Mouse (Mus musculus) midbrain, postnatal 0 days (tissue): ENCODE measurements at regions not wholly inside any gene's neighbourhood (a gene's known extent, or its start where the extent isn't known, plus 50 kb on each side); places are given as distances from the start of the nearest gene placed in this dataset.

Source experiments
- ATAC-seq: fragments of 200-750 bp; cut with Nextera tagmentation; 2 replicates; pipeline ENCODE4 v1.8.0; 2017; ENCODE audit warnings: moderate number of reproducible peaks, mild to moderate bottlenecking, moderate TSS enrichment, moderate library complexity; ENCODE audit not compliant: low FRiP score
- DNase-seq: peaks from one replicate; pipeline ENCODE4 v3.0.0-alpha.2; 2015; ENCODE audit warnings: low spot score
- H3K27ac ChIP-seq: fragments of 300-500 bp; sonication (generic); 2 replicates; pipeline ENCODE4 v1.5.1; 2014; ENCODE audit warnings: low read depth, mild to moderate bottlenecking, low read length, mixed read lengths
- H3K27me3 ChIP-seq: fragments of 300-500 bp; sonication (generic); 2 replicates; pipeline ENCODE4 v1.6.1; 2014; ENCODE audit warnings: low read length, control low read depth, mixed read lengths; ENCODE audit not compliant: insufficient read depth
- H3K36me3 ChIP-seq: fragments of 300-500 bp; sonication (generic); 2 replicates; pipeline ENCODE4 v1.6.1; 2014; ENCODE audit warnings: low read length, control low read depth, mixed read lengths; ENCODE audit not compliant: insufficient read depth
- H3K4me1 ChIP-seq: fragments of 300-500 bp; sonication (generic); 2 replicates; pipeline ENCODE4 v1.6.1; 2014; ENCODE audit warnings: mild to moderate bottlenecking, control low read depth, antibody characterized with exemption, low read length, mixed read lengths; ENCODE audit not compliant: insufficient read depth
- H3K4me2 ChIP-seq: fragments of 300-500 bp; sonication (generic); 2 replicates; pipeline ENCODE4 v1.6.1; 2014; ENCODE audit warnings: low read depth, mild to moderate bottlenecking, low read length, mixed read lengths; ENCODE audit not compliant: poor library complexity, severe bottlenecking
- H3K4me3 ChIP-seq: fragments of 300-500 bp; sonication (generic); 2 replicates; pipeline ENCODE4 v1.5.1; 2014; ENCODE audit warnings: low read depth, mild to moderate bottlenecking, low read length, moderate library complexity
- H3K9ac ChIP-seq: fragments of 300-500 bp; sonication (generic); replicated peaks from 2 replicates; pipeline ENCODE4 v1.6.1; 2014; ENCODE audit warnings: mild to moderate bottlenecking, low read length, moderate library complexity, mixed read lengths; ENCODE audit not compliant: poor library complexity, severe bottlenecking
- H3K9me3 ChIP-seq: fragments of 300-500 bp; sonication (generic); 2 replicates; pipeline ENCODE4 v1.6.1; 2016; ENCODE audit warnings: low read length, control low read depth
- CTCF ChIP-seq: IDR thresholded peaks from 2 replicates; pipeline ENCODE4 v1.5.1; 2016; ENCODE audit warnings: antibody characterized with exemption, mild to moderate bottlenecking
- WGBS: fragments of 180-500 bp; shearing (Covaris S2); extraction: QIAGEN DNeasy Blood & Tissue Kit; methylation state at CpG from one replicate; pipeline ENCODE4 v1.1.7; 2014; 5-methylcytosine and 5-hydroxymethylcytosine counted together

- H3K9ac ChIP-seq = no peak overlapping the region
- no peak for TF ChIP-seq CTCF
- no peak for ATAC-seq
- no peak overlapping the region for H3K4me3 ChIP-seq
- no peaks in the 10 kb centered on the region for H3K36me3 ChIP-seq
- no peaks in the 10 kb centered on the region for H3K27me3 ChIP-seq
- no peaks in the 10 kb centered on the region for H3K9me3 ChIP-seq
- no peak overlapping the region for H3K4me2 ChIP-seq
- no peaks in the 10 kb centered on the region for H3K4me1 ChIP-seq
- no peak for DNase-seq
- WGBS = 72% methylated on average over 2 of the region's 2 CpGs
- H3K27ac ChIP-seq = no peak overlapping the region
These were observed 96.8 kb upstream of the Dock10 start for GRCm38 (mm10) chr1:80854945-80855656.

- 0 out of 2 replicates have a peak overlapping the region, but pooled peaks have one; percentile 3 for H3K4me3 ChIP-seq
These were observed 96.0 kb upstream of the Dock10 start for GRCm38 (mm10) chr1:80854289-80854701.

GRCm38 (mm10) chr1:80852761-80853160 lies 94.4 kb upstream of the Dock10 start:
- no peak for ATAC-seq
- DNase-seq = peak; percentile 76
- Histone ChIP-seq H3K4me3 (no peak overlapping the region), H3K27ac (no peak overlapping the region), H3K4me1 (no peaks in the 10 kb centered on the region), H3K9ac (no peak overlapping the region), H3K27me3 (no peaks in the 10 kb centered on the region), H3K9me3 (no peaks in the 10 kb centered on the region), H3K4me2 (no peak overlapping the region), H3K36me3 (no peaks in the 10 kb centered on the region)
- 44% methylated on average over 2 of the region's 2 CpGs for WGBS
- TF ChIP-seq CTCF = no peak

More at GRCm38 (mm10) chr1:80854289-80854701, 96.0 kb upstream of the Dock10 start:
- Histone ChIP-seq H3K36me3 (no peaks in the 10 kb centered on the region), H3K4me1 (no peaks in the 10 kb centered on the region), H3K4me2 (peak overlapping the region; percentile 29; the same call in 1 of the 2 replicates), H3K9ac (no peak overlapping the region), H3K9me3 (no peaks in the 10 kb centered on the region), H3K27ac (no peak overlapping the region), H3K27me3 (no peaks in the 10 kb centered on the region)
- WGBS = 48% methylated on average over 7 of the region's 7 CpGs
- no peak for TF ChIP-seq CTCF
- ATAC-seq = peak; percentile 56
- DNase-seq = peak; percentile 73

GRCm38 (mm10) chr1:80830196-80830794 lies 72.0 kb upstream of the Dock10 start:
- Histone ChIP-seq H3K9ac (no peak overlapping the region), H3K36me3 (no peaks in the 10 kb centered on the region), H3K27me3 (no peaks in the 10 kb centered on the region), H3K27ac (no peak overlapping the region), H3K4me1 (no peaks in the 10 kb centered on the region), H3K4me3 (no peak overlapping the region), H3K4me2 (no peak overlapping the region), H3K9me3 (no peaks in the 10 kb centered on the region)
- DNase-seq = peak; percentile 77
- ATAC-seq = no peak
- TF ChIP-seq CTCF = peak; percentile 84

- no peak for ATAC-seq
- DNase-seq = no peak
- TF ChIP-seq CTCF = no peak
- 81% methylated on average over 1 of the region's 1 CpGs for WGBS
- no peak overlapping the region for H3K4me2 ChIP-seq
- no peak overlapping the region for H3K4me3 ChIP-seq
- no peaks in the 10 kb centered on the region for H3K4me1 ChIP-seq
- no peak overlapping the region for H3K9ac ChIP-seq
- H3K9me3 ChIP-seq = no peaks in the 10 kb centered on the region
- H3K27ac ChIP-seq = no peak overlapping the region
- H3K36me3 ChIP-seq = no peaks in the 10 kb centered on the region
- no peaks in the 10 kb centered on the region for H3K27me3 ChIP-seq
These were observed 68.1 kb upstream of the Dock10 start for GRCm38 (mm10) chr1:80826383-80826782.

- Histone ChIP-seq H3K27ac (no peak overlapping the region), H3K4me2 (no peak overlapping the region), H3K4me3 (no peak overlapping the region), H3K36me3 (no peaks in the 10 kb centered on the region), H3K27me3 (no peaks in the 10 kb centered on the region), H3K9me3 (no peaks in the 10 kb centered on the region), H3K9ac (no peak overlapping the region), H3K4me1 (no peaks in the 10 kb centered on the region)
- ATAC-seq = no peak
- peak; percentile 28 for DNase-seq
- TF ChIP-seq CTCF = no peak
- WGBS = 48% methylated on average over 3 of the region's 3 CpGs
These were observed 65.6 kb upstream of the Dock10 start for GRCm38 (mm10) chr1:80823953-80824352.
